Mouse (Mus musculus) megakaryocyte, embryonic 14.5 days (primary cell): ENCODE data around the gene Fgg. TPM values are rescaled to one million over a fixed set of nuclear protein-coding genes. Genes with fewer than 3 reads are reported as not detected.

Experiments
- H3K27me3 ChIP-seq: replicated peaks from 2 replicates; pipeline ENCODE3; 2012; ENCODE audit warnings: inconsistent platforms
- H3K36me3 ChIP-seq: replicated peaks from 2 replicates; pipeline ENCODE3; 2012; ENCODE audit warnings: low read length, inconsistent platforms, mixed read lengths
- H3K4me1 ChIP-seq: 2 replicates; pipeline ENCODE4 v1.6.1; 2012; ENCODE audit warnings: inconsistent platforms
- H3K4me3 ChIP-seq: replicated peaks from 2 replicates; pipeline ENCODE3; 2012; ENCODE audit warnings: moderate library complexity, mild to moderate bottlenecking, inconsistent platforms
- H3K9me3 ChIP-seq: 2 replicates; pipeline ENCODE4 v1.6.1; 2012; ENCODE audit warnings: inconsistent platforms
- FLI1 ChIP-seq: IDR thresholded peaks from 2 replicates; pipeline ENCODE4 v1.6.1; 2012; ENCODE audit warnings: low read length, inconsistent platforms, mixed read lengths
- GATA1 ChIP-seq: IDR thresholded peaks from 3 replicates; pipeline ENCODE4 v1.6.1; 2012; ENCODE audit warnings: mixed read lengths, low read length, inconsistent platforms, borderline replicate concordance
- polyA plus RNA-seq: library from polyadenylated mRNA; stranded (reverse); fragments of >175 nt; gene quantifications from 2 replicates; pipeline ENCODE4 v1.2.3, GENCODE M21; 2012; ENCODE audit warnings: low replicate concordance; ENCODE audit not compliant: insufficient read depth

Gene Fgg
- not detected in 2 replicates for polyA plus RNA-seq

DNA sequence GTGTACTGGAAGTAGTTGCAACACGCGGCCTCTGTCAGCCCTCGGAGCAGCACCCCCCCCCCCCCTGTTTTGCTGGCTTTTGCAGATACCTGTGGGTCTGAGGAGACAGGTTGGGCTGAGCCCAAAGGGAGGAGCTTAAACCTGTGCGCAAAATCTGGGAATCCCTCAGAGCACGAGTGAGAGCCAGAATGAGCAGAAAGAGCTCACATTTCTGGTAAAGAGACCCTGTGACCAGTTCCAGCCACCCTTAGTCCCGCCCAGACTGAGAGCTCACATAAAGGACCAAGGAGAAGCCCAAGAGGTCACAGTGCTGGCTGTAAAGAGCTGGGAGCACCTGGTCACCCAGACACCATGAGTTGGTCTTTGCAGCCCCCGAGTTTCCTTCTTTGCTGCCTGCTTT lies at the start of gene Fgg:
Gene Fgg (plus strand): TSS at position 168 of the 400 bp plus-strand sequence.
- Histone ChIP-seq H3K4me1 (no peaks in the 10 kb centered on the region), H3K4me3 (no peak within 1 kb of the TSS), H3K36me3 (no peaks in the 10 kb centered on the region), H3K9me3 (no peaks in the 10 kb centered on the region), H3K27me3 (peaks cover 1% of the 10 kb centered on the region)
- TF ChIP-seq GATA1: no peak
- TF ChIP-seq FLI1: no peak

DNA sequence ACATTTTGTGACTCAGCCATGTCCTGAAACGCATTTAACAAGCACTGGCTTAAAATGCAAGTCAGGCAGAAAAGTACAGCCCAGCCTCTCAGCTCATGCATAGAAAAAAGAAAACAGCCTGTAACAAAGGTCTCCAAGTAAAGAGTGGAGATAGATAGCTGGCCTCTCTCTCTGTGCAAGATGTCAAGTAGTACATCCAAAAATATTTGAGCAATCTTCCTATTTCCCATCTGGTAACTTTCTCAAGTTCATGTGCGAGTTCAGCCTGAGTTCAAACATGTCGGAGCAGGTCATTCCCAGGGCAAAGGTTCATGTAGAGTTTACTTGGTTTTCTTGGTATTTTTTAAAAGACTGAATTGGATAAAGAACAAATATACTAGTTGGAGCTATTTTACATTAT lies 36.5 kb upstream of the Fgg start:
- Histone ChIP-seq H3K27me3 (no peaks in the 10 kb centered on the region), H3K36me3 (no peaks in the 10 kb centered on the region), H3K9me3 (no peaks in the 10 kb centered on the region), H3K4me3 (no peak overlapping the region), H3K4me1 (no peaks in the 10 kb centered on the region)
- TF ChIP-seq GATA1 (no peak), FLI1 (no peak)

GRCm38 (mm10) chr3:82980818-82981217 lies 26.7 kb upstream of the Fgg start:
- Histone ChIP-seq H3K4me3 (no peak overlapping the region), H3K27me3 (no peaks in the 10 kb centered on the region), H3K9me3 (no peaks in the 10 kb centered on the region), H3K36me3 (no peaks in the 10 kb centered on the region), H3K4me1 (no peaks in the 10 kb centered on the region)
- TF ChIP-seq GATA1 (no peak), FLI1 (no peak)

DNA sequence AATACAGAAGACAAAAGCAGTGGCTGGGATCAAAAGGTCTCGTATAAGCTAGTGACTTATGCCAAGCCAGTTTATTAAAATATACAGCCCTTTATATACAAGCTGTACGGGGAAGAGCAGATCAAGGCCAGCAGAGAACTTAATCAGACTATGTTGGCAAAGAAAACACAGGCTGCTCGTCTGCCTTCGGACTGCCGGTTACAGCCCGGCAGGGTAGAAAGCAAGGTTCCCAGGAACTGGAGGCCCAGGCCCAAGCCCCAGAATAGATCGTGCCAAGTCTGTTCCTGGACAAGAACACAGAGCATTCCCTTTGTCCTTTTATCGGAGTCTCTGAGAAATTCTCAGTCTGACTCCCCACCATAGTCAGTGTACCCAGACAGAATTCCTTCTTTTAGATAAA lies 25.7 kb upstream of the Fgg start:
- no peaks in the 10 kb centered on the region for H3K4me1 ChIP-seq
- H3K36me3 ChIP-seq: no peaks in the 10 kb centered on the region
- TF ChIP-seq GATA1: no peak
- no peak for TF ChIP-seq FLI1
- H3K27me3 ChIP-seq: no peaks in the 10 kb centered on the region
- no peak overlapping the region for H3K4me3 ChIP-seq
- no peaks in the 10 kb centered on the region for H3K9me3 ChIP-seq

DNA sequence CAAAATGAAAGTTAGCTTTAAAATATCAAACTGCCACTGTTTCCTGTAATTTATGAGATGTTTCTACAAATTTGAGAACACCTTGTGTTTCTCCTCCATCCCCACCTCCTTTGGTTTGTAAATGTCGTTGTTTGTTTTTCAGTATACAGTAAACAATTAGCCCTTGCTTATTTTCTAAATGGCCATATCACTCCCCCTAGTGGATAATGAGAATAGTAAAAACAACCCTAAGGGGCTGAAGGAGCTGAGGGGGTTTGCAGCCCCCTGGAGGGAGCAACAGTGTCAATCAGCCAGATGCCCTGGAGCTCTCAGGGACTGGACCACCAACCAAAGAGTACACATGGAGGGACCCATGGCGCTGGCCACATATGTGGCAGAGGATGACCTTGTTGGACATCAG lies 22.7 kb upstream of the Fgg start:
- Histone ChIP-seq H3K27me3 (no peaks in the 10 kb centered on the region), H3K4me3 (no peak overlapping the region), H3K36me3 (no peaks in the 10 kb centered on the region), H3K9me3 (no peaks in the 10 kb centered on the region), H3K4me1 (no peaks in the 10 kb centered on the region)
- TF ChIP-seq FLI1: no peak
- no peak for TF ChIP-seq GATA1

GRCm38 (mm10) chr3:82991963-82992362 lies 15.6 kb upstream of the Fgg start:
- Histone ChIP-seq H3K36me3 (no peaks in the 10 kb centered on the region), H3K4me3 (no peak overlapping the region), H3K27me3 (peaks cover 28% of the 10 kb centered on the region), H3K9me3 (no peaks in the 10 kb centered on the region), H3K4me1 (peaks cover 6% of the 10 kb centered on the region)
- TF ChIP-seq FLI1: no peak
- no peak for TF ChIP-seq GATA1

GRCm38 (mm10) chr3:82992956-82993355 lies 14.6 kb upstream of the Fgg start:
- no peak overlapping the region for H3K4me3 ChIP-seq
- TF ChIP-seq GATA1 (no peak), FLI1 (no peak)
- no peaks in the 10 kb centered on the region for H3K36me3 ChIP-seq
- H3K9me3 ChIP-seq: no peaks in the 10 kb centered on the region
- H3K27me3 ChIP-seq: peaks cover 31% of the 10 kb centered on the region
- H3K4me1 ChIP-seq: peaks cover 6% of the 10 kb centered on the region

GRCm38 (mm10) chr3:82995368-82995767 lies 12.2 kb upstream of the Fgg start:
- no peaks in the 10 kb centered on the region for H3K36me3 ChIP-seq
- H3K4me1 ChIP-seq: peaks cover 6% of the 10 kb centered on the region
- H3K4me3 ChIP-seq: peak overlapping the region; percentile 84
- H3K9me3 ChIP-seq: no peaks in the 10 kb centered on the region
- TF ChIP-seq FLI1 (no peak), GATA1 (no peak)
- peaks cover 31% of the 10 kb centered on the region for H3K27me3 ChIP-seq

DNA sequence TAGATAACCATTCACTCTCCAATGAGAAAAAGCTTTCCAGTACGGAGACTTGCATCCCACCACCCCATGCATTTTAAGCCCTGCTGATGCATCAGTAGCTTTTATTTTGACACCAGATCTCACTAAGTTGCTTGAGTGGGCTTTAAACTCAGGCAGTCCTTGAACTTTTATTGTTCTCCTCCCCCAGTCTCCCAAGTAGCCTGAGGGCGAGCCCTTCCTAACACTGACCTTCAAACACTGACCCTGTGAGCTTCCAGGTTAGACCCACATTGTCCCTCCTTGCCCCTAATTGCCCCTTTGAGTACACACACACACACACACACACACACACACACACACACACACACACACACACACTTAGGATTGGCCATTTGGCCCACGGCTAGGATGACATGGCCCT lies 10.9 kb upstream of the Fgg start:
- no peak overlapping the region for H3K4me3 ChIP-seq
- no peak for TF ChIP-seq FLI1
- no peak for TF ChIP-seq GATA1
- H3K27me3 ChIP-seq: peaks cover 31% of the 10 kb centered on the region
- H3K4me1 ChIP-seq: peaks cover 6% of the 10 kb centered on the region
- H3K36me3 ChIP-seq: no peaks in the 10 kb centered on the region
- no peaks in the 10 kb centered on the region for H3K9me3 ChIP-seq

DNA sequence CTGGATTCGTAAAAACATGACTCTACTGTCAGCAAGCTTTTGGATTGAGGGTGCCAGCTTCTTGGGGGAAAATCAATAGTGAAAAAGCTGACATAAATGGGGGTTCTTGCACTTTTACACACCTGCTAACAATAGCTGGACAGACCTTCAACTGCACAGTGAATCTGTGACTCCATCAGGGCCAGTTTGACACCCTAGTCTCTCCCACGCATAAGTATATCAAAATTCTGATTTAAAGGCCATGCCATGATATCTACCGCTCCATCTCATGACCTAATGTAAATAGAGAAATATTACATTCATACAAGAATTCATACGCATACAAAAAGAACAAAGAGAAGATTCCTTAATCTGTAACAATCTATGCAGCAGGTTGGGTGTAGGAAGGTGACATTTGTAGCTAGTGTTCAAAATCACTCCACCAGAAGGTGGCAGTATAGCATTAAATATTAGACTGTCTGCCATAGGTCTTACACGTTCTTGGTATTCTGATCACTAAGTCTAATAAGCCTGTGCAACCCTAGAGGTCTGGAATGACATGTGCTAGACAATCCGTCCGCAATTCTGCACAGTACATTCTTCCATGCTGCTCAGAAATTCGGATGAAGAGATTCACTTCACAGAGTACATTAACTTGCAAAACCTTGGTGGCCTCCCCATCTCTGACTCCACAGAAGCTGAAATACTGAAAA lies 8.6 kb upstream of the Fgg start:
- Histone ChIP-seq H3K36me3 (no peaks in the 10 kb centered on the region), H3K4me3 (no peak overlapping the region), H3K4me1 (peaks cover 6% of the 10 kb centered on the region), H3K9me3 (no peaks in the 10 kb centered on the region), H3K27me3 (peaks cover 21% of the 10 kb centered on the region)
- TF ChIP-seq FLI1 (no peak), GATA1 (no peak)
